ENCODE assay signal across 8 mouse cellular contexts in the genomic region with DNA sequence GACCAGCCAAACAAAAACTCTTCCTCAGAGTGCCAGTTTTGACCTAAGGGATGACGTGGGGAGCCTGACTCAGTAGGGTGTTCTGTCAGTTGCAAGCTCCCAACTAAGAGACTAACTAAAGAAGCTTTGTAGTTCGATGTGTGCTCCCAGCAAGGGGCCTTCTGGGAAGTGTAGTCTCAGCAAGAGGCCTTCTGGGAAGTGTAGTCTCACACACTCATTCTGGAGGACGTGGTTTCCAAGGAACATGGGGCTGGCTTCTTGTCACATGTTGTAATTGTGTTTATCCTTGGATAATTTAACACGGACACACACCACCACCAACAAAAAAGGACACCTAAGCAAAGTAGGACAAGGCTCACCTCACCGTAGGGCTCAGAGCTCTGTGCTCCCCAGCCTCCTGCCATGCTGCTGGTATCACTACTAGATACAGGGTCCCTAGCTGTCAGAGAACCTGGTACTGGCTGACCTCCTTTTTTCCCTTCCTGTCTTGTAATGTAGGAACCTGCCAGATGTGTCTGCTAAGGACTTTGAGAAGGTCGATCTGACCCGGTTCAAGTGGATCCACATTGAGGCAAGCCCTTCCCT. TPM values are rescaled to one million over a fixed set of nuclear protein-coding genes. Genes with fewer than 3 reads are reported as not detected.
DNase-seq lines count a peak whose midpoint lies in the region; ATAC-seq lines count a peak whose summit lies in the region.

No protein-coding gene starts in this region.

- H3K36me3 ChIP-seq in neural tube, embryonic 11.5 days (ENCODE audit: control insufficient read depth, insufficient read depth, low read length) = no peaks in the 10 kb centered on the region
- H3K36me3 ChIP-seq in intestine, embryonic 14.5 days (ENCODE audit: control insufficient read depth, insufficient read depth, low read length) = 0 out of 2 replicates have a peak, but pooled peaks cover 3% of the 10 kb centered on the region

- WGBS in neural tube, embryonic 11.5 days = 41% methylated on average over 7 of the region's 7 CpGs
- WGBS in intestine, embryonic 14.5 days = 42% methylated on average over 7 of the region's 7 CpGs

- no peak overlapping the region for H3K27ac ChIP-seq in neural tube, embryonic 11.5 days (ENCODE audit: low read depth, low read length)
- H3K27ac ChIP-seq in intestine, embryonic 14.5 days (ENCODE audit: low read depth) = no peak overlapping the region

- H3K4me2 ChIP-seq in neural tube, embryonic 11.5 days (ENCODE audit: low read depth) = peak overlapping the region; percentile 29
- H3K4me2 ChIP-seq in intestine, embryonic 14.5 days (ENCODE audit: low read length) = peak overlapping the region; percentile 7; the same call in 1 of the 2 replicates

- ATAC-seq in neural tube, embryonic 11.5 days (ENCODE audit: insufficient read depth, low FRiP score, low TSS enrichment) = 0 out of 2 replicates have a peak, but pooled peaks have one; percentile 41
- ATAC-seq in intestine, embryonic 14.5 days (replicated peaks; ENCODE audit: low FRiP score, low TSS enrichment, low read depth) = no peak
- ATAC-seq in activated CD4-positive, CD25-positive, alpha-beta regulatory T cell, adult 4 months = no peak

- H3K27me3 ChIP-seq in neural tube, embryonic 11.5 days (ENCODE audit: control insufficient read depth, insufficient read depth, low read length) = no peaks in the 10 kb centered on the region
- H3K27me3 ChIP-seq in intestine, embryonic 14.5 days (replicated peaks; ENCODE audit: control insufficient read depth, insufficient read depth, low read length) = no peaks in the 10 kb centered on the region

- H3K4me3 ChIP-seq in neural tube, embryonic 11.5 days (ENCODE audit: low read depth, low read length) = no peak overlapping the region
- H3K4me3 ChIP-seq in intestine, embryonic 14.5 days (ENCODE audit: low read depth, low read length) = no peak overlapping the region

- H3K9me3 ChIP-seq in neural tube, embryonic 11.5 days (ENCODE audit: control insufficient read depth, low read length) = no peaks in the 10 kb centered on the region
- no peaks in the 10 kb centered on the region for H3K9me3 ChIP-seq in intestine, embryonic 14.5 days (ENCODE audit: control insufficient read depth, low read length)

- no peaks in the 10 kb centered on the region for H3K4me1 ChIP-seq in neural tube, embryonic 11.5 days (ENCODE audit: control insufficient read depth, insufficient read depth, low read length)
- H3K4me1 ChIP-seq in intestine, embryonic 14.5 days (replicated peaks; ENCODE audit: control insufficient read depth, insufficient read depth, low read length) = no peaks in the 10 kb centered on the region

- H3K9ac ChIP-seq in neural tube, embryonic 11.5 days (ENCODE audit: low read length) = no peak overlapping the region
- H3K9ac ChIP-seq in intestine, embryonic 14.5 days (ENCODE audit: low read length) = no peak overlapping the region

- DNase-seq in adrenal gland, adult (ENCODE audit: inconsistent age in 2 of 2, low spot score in 1 of 2) = peak; percentile 59 to 83
- DNase-seq in adrenal gland, adult 18-20 months (ENCODE audit: low spot score in 2 of 2) = no peak
- DNase-seq in neural tube, embryonic 11.5 days (ENCODE audit: low spot score) = no peak
- DNase-seq in neural tube, embryonic 10.5 days (ENCODE audit: extremely low spot score, low spot score) = no peak
- no peak for DNase-seq in intestine, embryonic 14.5 days (ENCODE audit: low spot score)
- DNase-seq in lung, postnatal 14 days = peak; percentile 26
- DNase-seq in telencephalon, adult 2 months (ENCODE audit: low read depth, low spot score) = peak; percentile 54

RNA-seq across cellular contexts. Expression of gene Khk, which starts 6.8 kb away (rescaled TPM):
- 10 to 100 TPM; 58.3 to 59.0 TPM for total RNA-seq in adrenal gland, adult 18-20 months (2021)
- polyA plus RNA-seq in neural tube, embryonic 11.5 days (2014; fragmentation: Nextera tagmentation; extraction: Ambion mirVana) = 7.9 and 9.6 TPM in 2 replicates
- polyA plus RNA-seq in intestine, embryonic 14.5 days (2014; fragmentation: Nextera tagmentation; extraction: Ambion mirVana) = 21.6 and 21.9 TPM in 2 replicates
- polyA plus RNA-seq in activated CD4-positive, CD25-positive, alpha-beta regulatory T cell, adult 4 months (2017; shearing (Covaris generic)) = 10 to 100 TPM; 11.9 to 20.6 TPM

RNA-seq across cellular contexts. Expression of gene Emilin1, which starts 14.8 kb away (rescaled TPM):
- total RNA-seq in adrenal gland, adult 18-20 months (2021) = 10 to 100 TPM; 36.3 to 38.9 TPM
- 59.7 and 69.8 TPM in 2 replicates for polyA plus RNA-seq in neural tube, embryonic 11.5 days (2014; fragmentation: Nextera tagmentation; extraction: Ambion mirVana)
- 187 and 209 TPM in 2 replicates for polyA plus RNA-seq in intestine, embryonic 14.5 days (2014; fragmentation: Nextera tagmentation; extraction: Ambion mirVana)
- under 1 TPM; 0.33 to 0.42 TPM for polyA plus RNA-seq in activated CD4-positive, CD25-positive, alpha-beta regulatory T cell, adult 4 months (2017; shearing (Covaris generic))

RNA-seq across cellular contexts. Expression of gene Cgref1, which starts 17.4 kb away (rescaled TPM):
- total RNA-seq in adrenal gland, adult 18-20 months (2021) = 1 to 10 TPM; 1.0 to 1.9 TPM
- polyA plus RNA-seq in neural tube, embryonic 11.5 days (2014; fragmentation: Nextera tagmentation; extraction: Ambion mirVana) = 8.6 and 9.1 TPM in 2 replicates
- 10.3 and 14.2 TPM in 2 replicates for polyA plus RNA-seq in intestine, embryonic 14.5 days (2014; fragmentation: Nextera tagmentation; extraction: Ambion mirVana)
- polyA plus RNA-seq in activated CD4-positive, CD25-positive, alpha-beta regulatory T cell, adult 4 months (2017; shearing (Covaris generic)) = under 1 TPM in 1 of 2 experiments, not detected in 1; 0.50 TPM

RNA-seq across cellular contexts. Expression of gene Ost4, which starts 20.4 kb away (rescaled TPM):
- 100 to 1,000 TPM; 219 to 254 TPM for total RNA-seq in adrenal gland, adult 18-20 months (2021)
- polyA plus RNA-seq in neural tube, embryonic 11.5 days (2014; fragmentation: Nextera tagmentation; extraction: Ambion mirVana) = 354 and 368 TPM in 2 replicates
- polyA plus RNA-seq in intestine, embryonic 14.5 days (2014; fragmentation: Nextera tagmentation; extraction: Ambion mirVana) = 482 and 490 TPM in 2 replicates
- polyA plus RNA-seq in activated CD4-positive, CD25-positive, alpha-beta regulatory T cell, adult 4 months (2017; shearing (Covaris generic)) = 100 to 1,000 TPM; 277 to 289 TPM

RNA-seq across cellular contexts. Expression of gene Preb, which starts 32.1 kb away (rescaled TPM):
- total RNA-seq in adrenal gland, adult 18-20 months (2021) = 100 to 1,000 TPM; 146 to 149 TPM
- polyA plus RNA-seq in neural tube, embryonic 11.5 days (2014; fragmentation: Nextera tagmentation; extraction: Ambion mirVana) = 101 and 108 TPM in 2 replicates
- polyA plus RNA-seq in intestine, embryonic 14.5 days (2014; fragmentation: Nextera tagmentation; extraction: Ambion mirVana) = 110 and 119 TPM in 2 replicates
- polyA plus RNA-seq in activated CD4-positive, CD25-positive, alpha-beta regulatory T cell, adult 4 months (2017; shearing (Covaris generic)) = 10 to 100 TPM; 60.4 to 71.0 TPM

Comparison
In these comparisons a context has a peak if more than half of its experiments do, and no peak if none do; other contexts are left out.
1. DNase-seq: peak in adrenal gland, adult (2 of 2), lung, postnatal 14 days (single experiment) and telencephalon, adult 2 months (single experiment); none in adrenal gland, adult 18-20 months (0 of 2), neural tube, embryonic 11.5 days (single experiment), neural tube, embryonic 10.5 days (single experiment) and intestine, embryonic 14.5 days (single experiment).
2. RNA of gene Emilin1, which starts 14.8 kb away (polyA plus RNA-seq): 187 to 209 TPM in intestine, embryonic 14.5 days and 59.7 to 69.8 TPM in neural tube, embryonic 11.5 days; 0.33 to 0.42 TPM in activated CD4-positive, CD25-positive, alpha-beta regulatory T cell, adult 4 months; every median in the first group is over 10 times any median in the second.